Mouse (Mus musculus) heart, embryonic 14.5 days (tissue): ENCODE data around the gene Trim12c. TPM values are rescaled to one million over a fixed set of nuclear protein-coding genes. Genes with fewer than 3 reads are reported as not detected.

Experiments
- ATAC-seq: fragments of 200-750 bp; cut with Nextera tagmentation; 2 replicates; pipeline ENCODE4 v1.8.0; 2017; ENCODE audit warnings: low read depth, moderate TSS enrichment; ENCODE audit not compliant: insufficient number of reproducible peaks, insufficient read depth, low FRiP score
- H3K27ac ChIP-seq, 2 experiments: fragments of 200-500 bp in 1 of 2; fragments of 300-500 bp in 1 of 2; sonication (generic) in 1 of 2; replicated peaks in 1 of 2; 2 replicates each; pipeline ENCODE4 v1.5.1; 2012 to 2014; ENCODE audit warnings: low read depth in 2 of 2, low read length in 2 of 2, control low read depth in 1 of 2, mild to moderate bottlenecking in 1 of 2, mixed read lengths in 1 of 2; ENCODE audit not compliant: control insufficient read depth in 1 of 2, insufficient read depth in 1 of 2
- H3K27me3 ChIP-seq: fragments of 300-500 bp; sonication (generic); 2 replicates; pipeline ENCODE4 v1.6.1; 2014; ENCODE audit warnings: mild to moderate bottlenecking, low read length, control low read depth; ENCODE audit not compliant: control insufficient read depth, insufficient read depth
- H3K36me3 ChIP-seq: fragments of 300-500 bp; sonication (generic); 2 replicates; pipeline ENCODE4 v1.6.1; 2014; ENCODE audit warnings: mild to moderate bottlenecking, control low read depth, low read length, mixed read lengths; ENCODE audit not compliant: control insufficient read depth, insufficient read depth
- H3K4me1 ChIP-seq, 2 experiments: fragments of 200-500 bp in 1 of 2; fragments of 300-500 bp in 1 of 2; sonication (generic) in 1 of 2; 2 replicates each; pipeline ENCODE4 v1.6.1; 2012 to 2014; ENCODE audit warnings: low read length in 2 of 2, control low read depth in 1 of 2, mixed read lengths in 1 of 2; ENCODE audit not compliant: control insufficient read depth in 2 of 2, insufficient read depth in 2 of 2
- H3K4me2 ChIP-seq: fragments of 300-500 bp; sonication (generic); 2 replicates; pipeline ENCODE4 v1.6.1; 2014; ENCODE audit warnings: mild to moderate bottlenecking, low read length
- H3K4me3 ChIP-seq, 2 experiments: fragments of 200-500 bp in 1 of 2; fragments of 300-500 bp in 1 of 2; sonication (generic) in 1 of 2; 2 replicates each; pipeline ENCODE4 v1.5.1; 2012 to 2014; ENCODE audit warnings: low read length in 2 of 2, mild to moderate bottlenecking in 2 of 2, control low read depth in 1 of 2, low read depth in 1 of 2, moderate library complexity in 1 of 2; ENCODE audit not compliant: control insufficient read depth in 1 of 2, insufficient read depth in 1 of 2
- H3K9ac ChIP-seq: fragments of 300-500 bp; sonication (generic); 2 replicates; pipeline ENCODE4 v1.6.1; 2014; ENCODE audit warnings: mild to moderate bottlenecking, low read length
- H3K9me3 ChIP-seq: fragments of 300-500 bp; sonication (generic); 2 replicates; pipeline ENCODE4 v1.6.1; 2016; ENCODE audit warnings: low read length, control low read depth; ENCODE audit not compliant: control insufficient read depth
- WGBS: fragments of 180-500 bp; shearing (Covaris S2); extraction: QIAGEN DNeasy Blood & Tissue Kit; methylation state at CpG from one replicate; pipeline ENCODE4 v1.1.7; 2014; 5-methylcytosine and 5-hydroxymethylcytosine counted together
- polyA plus RNA-seq: library from polyadenylated mRNA; unstranded; fragments of >200 nt; fragmentation: Nextera tagmentation; extraction: Ambion mirVana; gene quantifications from 2 replicates; pipeline ENCODE4 v1.2.1, GENCODE M21; 2014

The Trim12c gene
- polyA plus RNA-seq, 1 experiment from 2014 or later: 2.0 TPM

GRCm38 (mm10) chr7:104291638-104292400, 61.3 kb downstream of the Trim12c start:
- 75% methylated on average over 5 of the region's 5 CpGs for WGBS
- Histone ChIP-seq H3K4me1 (peaks cover 0 to 2% of the 10 kb centered on the region in 2 experiments; a peak in 1 of 4 replicates), H3K9ac (no peak overlapping the region), H3K4me2 (no peak overlapping the region), H3K9me3 (no peaks in the 10 kb centered on the region), H3K27ac (no peak overlapping the region), H3K4me3 (no peak overlapping the region), H3K36me3 (no peaks in the 10 kb centered on the region), H3K27me3 (no peaks in the 10 kb centered on the region)
- no peak for ATAC-seq

- H3K36me3 ChIP-seq: no peaks in the 10 kb centered on the region
- WGBS: 82% methylated on average over 1 of the region's 1 CpGs
- H3K9me3 ChIP-seq: no peaks in the 10 kb centered on the region
- H3K4me2 ChIP-seq: no peak overlapping the region
- H3K27ac ChIP-seq: no peak overlapping the region
- no peak for ATAC-seq
- H3K4me3 ChIP-seq: no peak overlapping the region
- H3K9ac ChIP-seq: no peak overlapping the region
- H3K27me3 ChIP-seq: no peaks in the 10 kb centered on the region
- peaks cover 0 to 2% of the 10 kb centered on the region in 2 experiments; a peak in 1 of 4 replicates for H3K4me1 ChIP-seq
Measured at GRCm38 (mm10) chr7:104290641-104291040, 62.5 kb downstream of the Trim12c start.

Other genes starting within 250 kb of the Trim12c start
- gene Olfr646, start 248.5 kb downstream of the Trim12c start, polyA plus RNA-seq: not detected in 2 replicates
- gene Ubqln5, start 223.5 kb downstream of the Trim12c start, polyA plus RNA-seq: not detected in 2 replicates
- gene Olfr643, start 216.0 kb downstream of the Trim12c start, polyA plus RNA-seq: not detected in 2 replicates
- not detected in 2 replicates for gene Ubqln3, start 210.1 kb downstream of the Trim12c start, polyA plus RNA-seq
- not detected in 2 replicates for gene Ubqlnl, start 202.8 kb downstream of the Trim12c start, polyA plus RNA-seq
- gene Olfm5, start 188.5 kb downstream of the Trim12c start, polyA plus RNA-seq: not detected in 2 replicates
- gene Olfr648, start 170.0 kb downstream of the Trim12c start, polyA plus RNA-seq: 0.08 and 0.39 TPM in 2 replicates
- not detected in 2 replicates for gene Olfr649, start 157.4 kb downstream of the Trim12c start, polyA plus RNA-seq
- 1.9 and 2.3 TPM in 2 replicates for gene Trim6, start 134.6 kb downstream of the Trim12c start, polyA plus RNA-seq
- gene Trim34a, start 108.9 kb downstream of the Trim12c start, polyA plus RNA-seq: 3.6 and 4.7 TPM in 2 replicates
- 0.47 and 0.54 TPM in 2 replicates for gene Trim5, start 65.3 kb downstream of the Trim12c start, polyA plus RNA-seq
- 8.0 and 9.5 TPM in 2 replicates for gene Trim12a, start 37.9 kb downstream of the Trim12c start, polyA plus RNA-seq
- gene Trim34b, start 23.9 kb downstream of the Trim12c start, polyA plus RNA-seq: 0.20 TPM in 1 of 2 replicates, not detected in the other
- gene Trim30b, start 16.5 kb upstream of the Trim12c start, polyA plus RNA-seq: not detected in 2 replicates
- gene Trim30c, start 47.5 kb upstream of the Trim12c start, polyA plus RNA-seq: 0.11 and 0.23 TPM in 2 replicates
- gene Trim30a, start 111.8 kb upstream of the Trim12c start, polyA plus RNA-seq: 1.2 and 1.6 TPM in 2 replicates
- 0.70 and 0.98 TPM in 2 replicates for gene Trim30d, start 154.5 kb upstream of the Trim12c start, polyA plus RNA-seq
- gene Olfr651, start 196.8 kb upstream of the Trim12c start, polyA plus RNA-seq: not detected in 2 replicates
- not detected in 2 replicates for gene Olfr652, start 207.5 kb upstream of the Trim12c start, polyA plus RNA-seq
- not detected in 2 replicates for gene Olfr653, start 224.0 kb upstream of the Trim12c start, polyA plus RNA-seq
- gene Olfr654, start 233.7 kb upstream of the Trim12c start, polyA plus RNA-seq: not detected in 2 replicates
- gene Olfr655, start 248.4 kb upstream of the Trim12c start, polyA plus RNA-seq: not detected in 2 replicates